Mouse (Mus musculus) urinary bladder, postnatal 10 days (tissue): ENCODE measurements around the gene Cbll1.
"Not testable (repeated sequence)": the region's sequence is repeated elsewhere in the genome, so short reads cannot be mapped to it uniquely, and the experiment has no call there.

Source experiments
- DNase-seq: peaks from one replicate; pipeline ENCODE4 v3.0.0; 2022; ENCODE audit warnings: low spot score

Gene Cbll1

DNA sequence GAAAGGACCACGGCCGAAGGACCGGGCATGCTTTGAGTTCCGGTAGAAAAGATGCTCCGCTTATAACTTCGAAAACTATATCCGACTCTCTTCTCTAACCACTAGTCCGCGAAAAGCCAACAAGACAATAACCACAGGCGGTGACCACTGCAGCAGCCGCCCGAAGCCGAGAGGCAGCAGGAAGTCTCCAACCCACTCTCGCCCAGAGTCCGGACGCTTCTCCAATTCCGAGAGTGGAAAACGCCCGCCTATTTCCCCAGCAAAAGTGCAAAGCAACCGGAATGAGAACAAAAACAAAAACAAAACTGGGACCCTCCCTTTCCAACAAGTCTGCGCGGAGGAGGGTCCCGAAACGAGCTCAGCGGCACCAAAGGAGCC is 491 bp downstream of the Cbll1 start:
- DNase-seq = no peak

- no peak for DNase-seq
These were observed 13.0 kb downstream of the Cbll1 start for GRCm38 (mm10) chr12:31486431-31486830.

GRCm38 (mm10) chr12:31478182-31478581 is 21.2 kb downstream of the Cbll1 start:
- DNase-seq = not testable (repeated sequence)

DNA sequence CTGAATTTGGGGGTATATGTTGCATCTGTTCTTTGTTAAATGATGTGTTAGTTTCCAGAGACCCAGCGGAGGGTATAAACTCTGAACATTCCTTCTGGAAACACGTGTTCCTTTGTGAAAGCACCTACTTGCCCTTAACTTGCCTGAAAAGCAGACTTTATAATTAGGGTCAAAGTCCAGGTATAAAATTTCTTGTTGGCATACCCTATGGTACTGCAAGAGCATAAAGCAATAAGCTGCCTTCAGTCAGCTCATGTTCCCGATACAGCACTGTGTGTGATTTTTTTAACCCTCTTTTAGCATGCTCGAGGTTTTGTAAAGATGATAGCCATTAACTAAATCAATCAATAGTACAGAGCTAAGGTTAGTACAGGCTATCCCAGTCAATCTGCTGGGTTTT is 36.8 kb downstream of the Cbll1 start:
- no peak for DNase-seq

GRCm38 (mm10) chr12:31461371-31461770 is 38.0 kb downstream of the Cbll1 start:
- no peak for DNase-seq

DNA sequence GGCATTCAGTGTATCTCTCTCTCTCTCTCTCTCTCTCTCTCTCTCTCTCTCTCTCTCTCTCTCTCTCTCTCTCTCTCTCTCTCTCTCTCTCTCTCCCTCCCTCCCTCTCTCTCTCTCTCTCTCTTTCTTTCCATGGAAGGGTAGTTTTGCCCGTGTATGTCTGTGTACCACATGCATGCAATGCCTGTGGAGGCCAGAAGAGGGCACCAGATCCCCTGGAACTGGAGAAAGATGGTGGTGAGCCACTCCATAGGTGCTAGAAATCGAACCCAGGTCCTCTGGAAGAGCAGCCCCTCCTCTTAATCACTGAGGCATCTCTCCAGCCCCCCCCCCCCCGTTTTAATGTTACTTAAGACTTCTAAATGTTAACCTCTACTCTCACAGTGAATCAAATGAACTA is 39.1 kb downstream of the Cbll1 start:
- DNase-seq = not testable (repeated sequence)

DNA sequence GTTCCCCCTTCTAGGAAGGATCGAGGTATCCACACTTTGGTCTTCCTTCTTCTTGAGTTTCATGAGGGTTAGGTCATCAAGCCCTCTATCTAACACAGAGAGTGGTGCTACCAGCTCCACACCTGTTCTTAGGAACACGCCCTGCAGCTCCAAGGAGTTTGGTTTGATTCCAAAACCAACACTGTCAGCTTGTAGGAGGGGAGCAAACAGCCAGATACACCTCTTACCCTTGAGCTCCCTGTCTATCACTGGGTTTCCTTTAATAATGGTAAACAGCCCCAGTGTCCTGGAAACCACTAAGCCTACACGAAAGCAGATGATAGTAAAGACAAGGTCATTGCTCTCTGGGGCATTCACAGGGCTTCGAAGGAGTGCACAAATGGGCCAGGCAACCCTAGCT is 40.9 kb downstream of the Cbll1 start:
- DNase-seq = no peak

GRCm38 (mm10) chr12:31456271-31456670 is 43.1 kb downstream of the Cbll1 start:
- DNase-seq = no peak

- DNase-seq = no peak
These were observed 50.1 kb downstream of the Cbll1 start for GRCm38 (mm10) chr12:31449341-31449740.

DNA sequence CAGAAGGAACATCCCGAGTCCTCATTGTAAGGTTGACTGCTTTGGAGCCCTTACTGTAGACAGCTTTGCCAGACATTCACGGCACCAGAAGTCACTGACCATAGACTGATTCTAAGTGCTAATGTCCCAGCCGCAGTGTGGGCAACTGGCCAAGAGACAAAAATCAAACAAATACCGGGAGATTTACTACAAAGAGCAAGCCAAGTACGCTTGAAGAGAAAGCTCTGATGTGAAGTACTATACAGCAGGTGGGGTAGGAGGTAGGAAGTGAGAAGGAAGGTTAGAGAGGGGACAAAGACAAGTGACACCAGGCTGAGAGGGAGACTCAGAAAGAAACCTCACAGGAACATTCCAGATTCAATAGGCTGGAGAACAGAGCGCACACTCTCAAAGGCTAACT is 54.6 kb downstream of the Cbll1 start:
- DNase-seq = no peak

GRCm38 (mm10) chr12:31444131-31444546 is 55.3 kb downstream of the Cbll1 start:
- DNase-seq = no peak

GRCm38 (mm10) chr12:31439612-31440011 is 59.8 kb downstream of the Cbll1 start:
- DNase-seq = no peak

DNA sequence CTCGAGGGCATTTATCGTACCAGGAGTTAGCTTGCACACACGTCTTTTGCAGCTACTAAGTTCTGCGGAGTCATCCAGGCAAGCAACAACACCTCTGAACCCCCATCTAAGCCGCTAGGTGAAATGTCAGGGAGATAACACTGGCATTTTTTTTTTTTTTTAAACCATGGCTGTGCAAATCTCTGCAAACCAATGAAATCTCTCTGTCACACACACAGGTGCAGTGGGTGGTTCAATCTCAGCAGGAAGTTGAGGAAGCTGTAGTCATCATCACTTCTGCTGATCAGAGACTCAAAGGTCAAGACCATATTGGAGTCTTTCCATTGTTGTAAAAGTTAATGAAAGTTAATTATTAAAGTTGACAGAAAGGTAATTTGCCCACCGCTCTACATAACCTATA is 61.6 kb downstream of the Cbll1 start:
- no peak for DNase-seq
